Mouse (Mus musculus): ENCODE measurements around the gene Ubox5. TPM values are rescaled to one million over a fixed set of nuclear protein-coding genes. Genes with fewer than 3 reads are reported as not detected.
"Not testable (repeated sequence)": the region's sequence is repeated elsewhere in the genome, so short reads cannot be mapped to it uniquely, and the experiment has no call there.

Ubox5 gene
- total RNA-seq, 2 experiments from 2014 or later, result 4.0 to 4.2 TPM

GRCm38 (mm10) chr2:130581201-130581600 is 48.6 kb downstream of the Ubox5 start:
- DNase-seq (ENCODE audit: low spot score), result no peak
- intact Hi-C loops (cut with DNase I), result no loop called here

- intact Hi-C loops (cut with DNase I), result no loop called here
- DNase-seq (ENCODE audit: low spot score), result no peak
Measured at GRCm38 (mm10) chr2:130579791-130580190, 50.0 kb downstream of the Ubox5 start.

GRCm38 (mm10) chr2:130578148-130578547 is 51.7 kb downstream of the Ubox5 start:
- intact Hi-C loops (cut with DNase I), result no loop called here
- DNase-seq (ENCODE audit: low spot score), result no peak

GRCm38 (mm10) chr2:130577632-130578031 is 52.2 kb downstream of the Ubox5 start:
- no peak for DNase-seq (ENCODE audit: low spot score)
- intact Hi-C loops (cut with DNase I), result no loop called here

- no peak for DNase-seq (ENCODE audit: low spot score)
- intact Hi-C loops (cut with DNase I), result no loop called here
Measured at GRCm38 (mm10) chr2:130577021-130577420, 52.8 kb downstream of the Ubox5 start.

GRCm38 (mm10) chr2:130576564-130576963 is 53.3 kb downstream of the Ubox5 start:
- DNase-seq (ENCODE audit: low spot score); intact Hi-C loops (cut with DNase I): not testable (repeated sequence)

- no peak for DNase-seq (ENCODE audit: low spot score)
- intact Hi-C loops (cut with DNase I), result no loop called here
Measured at GRCm38 (mm10) chr2:130575873-130576272, 54.0 kb downstream of the Ubox5 start, which contains the start of gene Oxt. Oxt (plus strand) TSS chr2:130576173.

GRCm38 (mm10) chr2:130574960-130575359 is 54.9 kb downstream of the Ubox5 start:
- DNase-seq (ENCODE audit: low spot score), result no peak
- intact Hi-C loops (cut with DNase I), result no loop called here

GRCm38 (mm10) chr2:130569926-130570325 is 59.9 kb downstream of the Ubox5 start:
- no peak for DNase-seq (ENCODE audit: low spot score)
- intact Hi-C loops (cut with DNase I), result no loop called here

- no peak for DNase-seq (ENCODE audit: low spot score)
- intact Hi-C loops (cut with DNase I), result no loop called here
Measured at GRCm38 (mm10) chr2:130568921-130569320, 60.9 kb downstream of the Ubox5 start.

- no peak for DNase-seq (ENCODE audit: low spot score)
- intact Hi-C loops (cut with DNase I), result loop anchor here (5.0 kb wide), 1 partner anchor 32 kb away; no protein-coding TSS in a partner anchor
Measured at GRCm38 (mm10) chr2:130564983-130565382, 64.9 kb downstream of the Ubox5 start.

GRCm38 (mm10) chr2:130564063-130564462 is 65.8 kb downstream of the Ubox5 start:
- intact Hi-C loops (cut with DNase I), result loop anchor here (5.0 kb wide), 1 partner anchor 33 kb away; no protein-coding TSS in a partner anchor
- no peak for DNase-seq (ENCODE audit: low spot score)

- DNase-seq (ENCODE audit: low spot score), result peak; percentile 89
- intact Hi-C loops (cut with DNase I), result loop anchor here (5.0 kb wide), 1 partner anchor 34 kb away; no protein-coding TSS in a partner anchor
Measured at GRCm38 (mm10) chr2:130563212-130564055, 66.4 kb downstream of the Ubox5 start, which contains the start of gene Mrps26. Mrps26 (plus strand) TSS chr2:130563742.

GRCm38 (mm10) chr2:130558015-130558414 is 71.8 kb downstream of the Ubox5 start:
- DNase-seq (ENCODE audit: low spot score), result no peak
- intact Hi-C loops (cut with DNase I), result no loop called here

GRCm38 (mm10) chr2:130557462-130557861 is 72.4 kb downstream of the Ubox5 start:
- intact Hi-C loops (cut with DNase I), result no loop called here
- DNase-seq (ENCODE audit: low spot score), result no peak

GRCm38 (mm10) chr2:130556292-130556691 is 73.5 kb downstream of the Ubox5 start:
- intact Hi-C loops (cut with DNase I), result no loop called here
- no peak for DNase-seq (ENCODE audit: low spot score)

GRCm38 (mm10) chr2:130554841-130555240 is 75.0 kb downstream of the Ubox5 start:
- intact Hi-C loops (cut with DNase I), result no loop called here

GRCm38 (mm10) chr2:130546957-130547356 is 82.9 kb downstream of the Ubox5 start:
- intact Hi-C loops (cut with DNase I), result no loop called here
- no peak for DNase-seq (ENCODE audit: low spot score)

More at GRCm38 (mm10) chr2:130554841-130555240, 75.0 kb downstream of the Ubox5 start:
- no peak for DNase-seq (ENCODE audit: low spot score)

GRCm38 (mm10) chr2:130540266-130540665 is 89.6 kb downstream of the Ubox5 start:
- intact Hi-C loops (cut with DNase I), result no loop called here
- no peak for DNase-seq (ENCODE audit: low spot score)

All from heart, postnatal 25 days (tissue).